Mouse (Mus musculus) limb, embryonic 15.5 days (tissue): ENCODE data around the gene Dedd. TPM values are rescaled to one million over a fixed set of nuclear protein-coding genes. Genes with fewer than 3 reads are reported as not detected.
"Not testable (repeated sequence)": the region's sequence is repeated elsewhere in the genome, so short reads cannot be mapped to it uniquely, and the experiment has no call there.

Experiments used
- ATAC-seq: fragments of 200-750 bp; cut with Nextera tagmentation; 2 replicates; pipeline ENCODE4 v1.8.0; 2017; ENCODE audit warnings: low read depth, moderate TSS enrichment; ENCODE audit not compliant: insufficient number of reproducible peaks, low FRiP score, low TSS enrichment
- H3K27ac ChIP-seq: fragments of 300-500 bp; sonication (generic); 2 replicates; pipeline ENCODE4 v1.5.1; 2015; ENCODE audit warnings: moderate library complexity, mild to moderate bottlenecking, inconsistent platforms
- H3K27me3 ChIP-seq: fragments of 300-500 bp; sonication (generic); 2 replicates; pipeline ENCODE4 v1.6.1; 2015; ENCODE audit warnings: inconsistent platforms
- H3K36me3 ChIP-seq: fragments of 300-500 bp; sonication (generic); 2 replicates; pipeline ENCODE4 v1.6.1; 2015; ENCODE audit warnings: inconsistent platforms
- H3K4me1 ChIP-seq: fragments of 300-500 bp; sonication (generic); 2 replicates; pipeline ENCODE4 v1.6.1; 2015; ENCODE audit warnings: inconsistent platforms
- H3K4me2 ChIP-seq: fragments of 300-500 bp; sonication (generic); 2 replicates; pipeline ENCODE4 v1.6.1; 2015; ENCODE audit warnings: mild to moderate bottlenecking, inconsistent platforms
- H3K4me3 ChIP-seq: fragments of 300-500 bp; sonication (generic); 2 replicates; pipeline ENCODE4 v1.5.1; 2015; ENCODE audit warnings: mild to moderate bottlenecking, inconsistent platforms
- H3K9ac ChIP-seq: fragments of 300-500 bp; sonication (generic); 2 replicates; pipeline ENCODE4 v1.6.1; 2015; ENCODE audit warnings: inconsistent platforms
- H3K9me3 ChIP-seq: fragments of 300-500 bp; sonication (generic); 2 replicates; pipeline ENCODE4 v1.6.1; 2016; ENCODE audit warnings: inconsistent platforms
- WGBS: fragments of 180-500 bp; shearing (Covaris S2); methylation state at CpG from one replicate; pipeline ENCODE4 v1.1.7; 2015; 5-methylcytosine and 5-hydroxymethylcytosine counted together
- polyA plus RNA-seq: library from polyadenylated mRNA; unstranded; fragments of >200 nt; fragmentation: Nextera tagmentation; extraction: Ambion mirVana; gene quantifications from 2 replicates; pipeline ENCODE4 v1.2.1, GENCODE M21; 2015

Gene Dedd
- polyA plus RNA-seq, 1 experiment from 2014 or later = 52.2 TPM

DNA sequence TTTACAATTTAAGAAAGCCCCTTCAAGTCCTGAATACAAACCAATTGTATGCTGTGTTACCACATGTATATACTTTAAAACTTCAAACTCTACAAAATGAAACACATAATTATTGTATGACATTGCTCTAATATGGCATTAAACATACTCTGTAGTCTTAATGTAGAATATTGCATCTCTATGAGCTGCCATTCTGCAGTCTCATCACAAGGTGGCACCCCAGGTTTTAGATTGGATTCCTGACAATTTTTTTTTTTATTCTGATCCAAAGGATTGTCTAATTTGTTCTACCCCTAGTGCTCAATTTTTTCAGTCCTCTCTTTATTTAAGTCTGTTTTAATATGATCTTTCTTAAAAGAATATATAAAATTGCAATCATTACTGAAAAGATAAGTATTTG, 7.5 kb upstream of the Dedd start:
- H3K36me3 ChIP-seq = 0 out of 2 replicates have a peak, but pooled peaks cover 4% of the 10 kb centered on the region
- no peak overlapping the region for H3K27ac ChIP-seq
- H3K9me3 ChIP-seq = no peaks in the 10 kb centered on the region
- no peak overlapping the region for H3K4me3 ChIP-seq
- no peak for ATAC-seq
- no peak overlapping the region for H3K4me2 ChIP-seq
- H3K27me3 ChIP-seq = no peaks in the 10 kb centered on the region
- H3K9ac ChIP-seq = no peak overlapping the region
- H3K4me1 ChIP-seq = peaks cover 3% of the 10 kb centered on the region; the same call in 1 of the 2 replicates

DNA sequence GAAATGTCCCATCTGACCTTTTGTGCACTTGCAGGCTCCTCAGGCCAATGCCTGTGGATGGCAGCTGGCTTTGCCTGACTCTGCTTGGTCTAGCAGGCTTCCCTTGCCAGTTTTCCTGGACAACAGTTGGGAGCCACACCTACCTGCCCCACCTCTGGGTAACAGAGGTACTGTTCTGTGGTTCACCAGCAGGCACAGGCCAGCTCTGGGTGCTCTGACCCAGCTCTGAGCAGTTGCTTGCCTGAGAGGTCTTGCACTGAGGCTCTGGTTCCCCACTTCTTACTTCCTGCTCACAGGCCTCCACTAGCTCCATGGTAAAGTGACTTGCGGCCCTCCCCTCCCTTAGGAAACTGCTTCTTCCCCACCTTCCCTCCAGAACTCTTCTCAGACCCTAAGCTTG, 6.9 kb upstream of the Dedd start:
- Histone ChIP-seq H3K27ac (no peak overlapping the region), H3K27me3 (no peaks in the 10 kb centered on the region), H3K4me2 (no peak overlapping the region), H3K36me3 (0 out of 2 replicates have a peak, but pooled peaks cover 4% of the 10 kb centered on the region), H3K9me3 (no peaks in the 10 kb centered on the region), H3K9ac (no peak overlapping the region), H3K4me1 (peaks cover 3% of the 10 kb centered on the region; the same call in 1 of the 2 replicates), H3K4me3 (no peak overlapping the region)
- WGBS = 83% methylated on average over 1 of the region's 1 CpGs
- no peak for ATAC-seq

- ATAC-seq = no peak
- Histone ChIP-seq H3K27me3 (no peaks in the 10 kb centered on the region), H3K27ac (no peak overlapping the region), H3K9me3 (no peaks in the 10 kb centered on the region), H3K36me3 (0 out of 2 replicates have a peak, but pooled peaks cover 4% of the 10 kb centered on the region), H3K4me1 (peaks cover 19% of the 10 kb centered on the region), H3K4me3 (no peak overlapping the region), H3K9ac (no peak overlapping the region), H3K4me2 (no peak overlapping the region)
- 70% methylated on average over 2 of the region's 2 CpGs for WGBS
These were observed 3.4 kb upstream of the Dedd start for GRCm38 (mm10) chr1:171325571-171325970.

DNA sequence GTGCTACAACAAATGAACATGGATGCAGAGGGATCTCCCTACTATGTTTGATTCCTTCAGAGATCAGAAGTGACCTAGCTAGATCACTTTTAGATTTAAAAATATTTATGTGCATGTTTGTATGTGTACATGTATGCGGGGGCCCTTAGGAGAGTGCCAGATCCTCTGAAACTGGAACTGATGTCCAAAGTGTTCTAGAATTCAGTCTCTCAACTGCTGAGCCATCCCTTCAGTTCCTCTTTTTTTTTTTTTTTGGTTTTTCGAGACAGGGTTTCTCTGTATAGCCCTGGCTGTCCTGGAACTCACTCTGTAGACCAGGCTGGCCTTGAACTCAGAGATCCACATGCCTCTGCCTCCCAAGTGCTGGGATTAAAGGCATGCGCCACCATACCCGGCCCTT, 2.4 kb upstream of the Dedd start:
- H3K9ac ChIP-seq, H3K27me3 ChIP-seq, H3K27ac ChIP-seq, H3K9me3 ChIP-seq, H3K36me3 ChIP-seq, H3K4me3 ChIP-seq, H3K4me2 ChIP-seq, ATAC-seq: not testable (repeated sequence)
- WGBS = 89% methylated on average over 4 of the region's 4 CpGs
- peaks cover 28% of the 10 kb centered on the region for H3K4me1 ChIP-seq

DNA sequence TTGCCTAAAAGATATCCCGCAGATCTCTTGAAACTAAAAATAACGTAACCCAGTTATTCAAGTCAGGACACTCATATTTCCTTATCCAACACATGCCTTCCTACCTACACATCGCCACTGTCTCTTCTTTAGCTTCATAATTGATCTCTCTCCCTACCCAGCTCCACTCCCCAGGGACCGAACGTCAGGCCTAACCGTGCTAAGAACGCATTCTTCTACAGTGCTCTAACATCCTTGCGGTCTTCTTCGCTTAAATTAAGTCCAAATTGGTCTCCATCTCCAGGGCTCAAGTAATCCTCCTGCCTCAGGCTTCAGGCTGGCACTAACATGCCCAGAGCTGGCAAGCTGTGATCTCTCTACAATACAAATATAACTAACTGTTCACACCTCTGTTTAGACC, 701 bp upstream of the Dedd start:
- peak overlapping the region; percentile 83 for H3K4me3 ChIP-seq
- no peak for ATAC-seq
- WGBS = 24% methylated on average over 9 of the region's 9 CpGs
- peak overlapping the region; percentile 92 for H3K9ac ChIP-seq
- no peaks in the 10 kb centered on the region for H3K9me3 ChIP-seq
- peak overlapping the region; percentile 99 for H3K27ac ChIP-seq
- H3K27me3 ChIP-seq = no peaks in the 10 kb centered on the region
- peaks cover 32% of the 10 kb centered on the region for H3K4me1 ChIP-seq
- peak overlapping the region; percentile 66 for H3K4me2 ChIP-seq
- H3K36me3 ChIP-seq = peaks cover 10% of the 10 kb centered on the region; the same call in 1 of the 2 replicates

DNA sequence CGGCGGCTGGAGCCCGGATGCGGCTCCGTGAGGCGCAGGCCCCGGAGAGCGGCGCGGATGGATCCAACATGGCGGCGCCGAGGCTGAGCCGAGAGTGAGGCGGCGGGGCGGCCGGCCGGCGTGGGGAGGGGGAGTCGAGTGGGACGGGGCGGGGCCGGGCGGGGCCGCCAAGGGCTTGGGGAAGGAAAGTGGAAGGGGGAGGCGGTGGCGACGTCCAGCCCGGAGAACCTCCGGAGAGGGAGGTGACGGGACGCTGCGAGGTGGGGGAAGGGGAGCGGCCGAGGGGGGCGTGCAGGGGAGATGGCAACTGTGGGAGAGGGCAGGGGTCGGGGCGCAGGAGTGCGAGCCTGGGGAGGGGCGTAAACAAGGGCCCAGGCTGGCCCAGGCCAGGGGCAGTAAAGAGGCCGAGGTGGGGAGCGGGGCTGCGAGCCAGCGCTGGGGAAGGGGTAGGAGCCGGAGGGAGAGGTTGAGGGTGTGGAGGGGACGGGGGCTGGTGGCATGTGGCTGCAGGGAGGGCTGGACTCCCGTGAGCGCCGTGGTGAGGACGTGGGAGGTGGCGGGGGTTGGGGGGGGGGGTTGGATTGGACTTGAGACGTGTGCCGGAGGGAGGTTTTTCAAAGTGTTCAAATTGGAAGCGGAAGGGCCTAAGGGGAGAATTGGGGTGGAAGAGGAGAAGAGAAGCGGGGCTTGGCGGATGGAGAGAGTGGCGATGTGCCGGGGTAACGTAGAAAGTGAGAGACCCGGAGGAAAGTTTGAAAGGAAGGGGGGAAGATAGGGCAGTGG, 679 bp downstream of the Dedd start:
- Histone ChIP-seq H3K4me2 (peak overlapping the region; percentile 59), H3K9ac (peak overlapping the region; percentile 92), H3K27me3 (no peaks in the 10 kb centered on the region), H3K27ac (peak overlapping the region; percentile 99), H3K4me1 (peaks cover 32% of the 10 kb centered on the region), H3K36me3 (peaks cover 10% of the 10 kb centered on the region; the same call in 1 of the 2 replicates), H3K9me3 (no peaks in the 10 kb centered on the region), H3K4me3 (peak overlapping the region; percentile 83)
- under 1% methylated on average over 48 of the region's 61 CpGs for WGBS
- peak; percentile 89 for ATAC-seq

- peak overlapping the region; percentile 92 for H3K9ac ChIP-seq
- H3K9me3 ChIP-seq = no peaks in the 10 kb centered on the region
- WGBS = under 1% methylated on average over 4 of the region's 4 CpGs
- ATAC-seq = no peak
- peaks cover 32% of the 10 kb centered on the region for H3K4me1 ChIP-seq
- no peaks in the 10 kb centered on the region for H3K27me3 ChIP-seq
- peaks cover 6% of the 10 kb centered on the region; the same call in 1 of the 2 replicates for H3K36me3 ChIP-seq
- H3K27ac ChIP-seq = peak overlapping the region; percentile 99
- H3K4me2 ChIP-seq = peak overlapping the region; percentile 59
- H3K4me3 ChIP-seq = peak overlapping the region; percentile 83
These were observed 1.2 kb downstream of the Dedd start for GRCm38 (mm10) chr1:171330216-171330560.

GRCm38 (mm10) chr1:171342262-171343207, 13.6 kb downstream of the Dedd start:
- ATAC-seq = no peak
- no peak overlapping the region for H3K4me3 ChIP-seq

DNA sequence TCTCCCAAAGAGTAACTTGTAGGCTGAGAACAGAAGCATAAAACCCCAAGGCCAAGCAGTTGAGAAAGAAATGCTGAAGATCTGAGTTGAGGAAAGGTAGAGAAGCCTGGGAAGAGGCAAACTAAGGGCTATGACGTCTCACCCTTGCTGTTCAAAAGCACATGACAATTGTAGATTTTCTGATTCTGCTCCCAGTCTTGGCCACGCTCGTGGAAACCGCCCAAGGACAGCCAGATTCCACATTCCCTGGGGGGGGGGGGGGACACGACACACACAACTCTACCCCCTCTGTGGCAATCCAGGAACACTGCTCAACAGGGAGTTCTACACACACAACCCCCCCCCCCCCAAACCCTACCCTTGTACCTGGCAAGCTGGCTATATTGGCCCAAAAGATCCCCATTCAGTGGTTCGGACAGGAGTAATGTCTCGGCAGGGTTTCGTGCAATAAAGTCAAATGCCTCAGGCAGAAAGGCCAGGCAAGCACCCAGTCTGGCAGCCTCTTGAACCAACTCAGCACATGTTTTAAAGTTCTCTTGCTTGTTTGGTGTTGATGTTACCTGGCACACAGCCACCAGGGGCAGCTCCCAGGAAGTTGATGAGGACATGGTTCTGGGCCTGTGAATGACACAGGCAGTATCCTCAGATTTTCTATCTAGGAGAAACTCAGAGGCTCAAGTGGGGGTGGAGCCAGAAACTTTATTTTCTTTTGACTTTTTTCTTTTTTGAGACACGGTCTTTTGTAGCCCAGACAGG, 15.2 kb downstream of the Dedd start:
- 68% methylated on average over 9 of the region's 9 CpGs for WGBS
- ATAC-seq = 0 out of 2 replicates have a peak, but pooled peaks have one; percentile 46
- Histone ChIP-seq H3K9ac (no peak overlapping the region), H3K36me3 (peaks cover 48% of the 10 kb centered on the region), H3K27ac (no peak overlapping the region), H3K4me3 (peak overlapping the region; percentile 89; the same call in 1 of the 2 replicates), H3K9me3 (peaks cover 5% of the 10 kb centered on the region; the same call in 1 of the 2 replicates), H3K4me2 (peak overlapping the region; percentile 71), H3K27me3 (no peaks in the 10 kb centered on the region), H3K4me1 (peaks cover 24% of the 10 kb centered on the region)

More at GRCm38 (mm10) chr1:171342262-171343207, 13.6 kb downstream of the Dedd start:
- Histone ChIP-seq H3K4me2 (no peak overlapping the region), H3K27me3 (no peaks in the 10 kb centered on the region), H3K36me3 (peaks cover 57% of the 10 kb centered on the region), H3K9me3 (peaks cover 5% of the 10 kb centered on the region; the same call in 1 of the 2 replicates), H3K9ac (no peak overlapping the region), H3K27ac (no peak overlapping the region), H3K4me1 (peaks cover 21% of the 10 kb centered on the region)
- WGBS = 94% methylated on average over 16 of the region's 16 CpGs

- Histone ChIP-seq H3K9me3 (peaks cover 5% of the 10 kb centered on the region; the same call in 1 of the 2 replicates), H3K9ac (peak overlapping the region; percentile 73; the same call in 1 of the 2 replicates), H3K36me3 (peaks cover 42% of the 10 kb centered on the region), H3K4me1 (peaks cover 24% of the 10 kb centered on the region), H3K4me3 (peak overlapping the region; percentile 89), H3K27ac (no peak overlapping the region), H3K27me3 (no peaks in the 10 kb centered on the region), H3K4me2 (peak overlapping the region; percentile 71)
- 72% methylated on average over 9 of the region's 9 CpGs for WGBS
- ATAC-seq = no peak
These were observed 15.8 kb downstream of the Dedd start for GRCm38 (mm10) chr1:171344715-171345114.
